Mouse (Mus musculus): ENCODE data around the gene Defb30. TPM values are rescaled to one million over a fixed set of nuclear protein-coding genes. Genes with fewer than 3 reads are reported as not detected.

Gene Defb30
- total and polyA plus RNA-seq, 3 experiments, result not detected

GRCm38 (mm10) chr14:62984410-62984809 lies 65.3 kb downstream of the Defb30 start, which contains the start of gene Defb48:
TSS of gene Defb48 (minus strand) at chr14:62984510.
- Histone ChIP-seq H3K4me3 (ENCODE audit: low read depth, low read length) (no peak within 1 kb of the TSS), H3K36me3 (replicated peaks) (no peaks in the 10 kb centered on the region), H3K4me1 (ENCODE audit: insufficient read depth, low read depth, low read length) (no peaks in the 10 kb centered on the region), H3K9me3 (replicated peaks) (no peaks in the 10 kb centered on the region), H3K27me3 (ENCODE audit: insufficient read depth, low read length) (no peaks in the 10 kb centered on the region)
- ATAC-seq (ENCODE audit: extremely low read depth, insufficient number of reproducible peaks, low FRiP score, poor library complexity, severe bottlenecking) (no peak), DNase-seq (ENCODE audit: low spot score) (no peak)
- no peak for TF ChIP-seq TAL1 (conservative IDR thresholded peaks at IDR 0.05; ENCODE audit: low read depth, low read length)
- no peak for TF ChIP-seq POLR2AphosphoS5 (IDR thresholded peaks at IDR 0.05; ENCODE audit: insufficient replicate concordance, low read depth, low read length)
- no peak for TF ChIP-seq GATA2 (IDR thresholded peaks at IDR 0.05; ENCODE audit: borderline replicate concordance, low read depth, low read length)
- TF ChIP-seq GATA1 (IDR thresholded peaks at IDR 0.05; ENCODE audit: borderline replicate concordance, low read length), result no peak
- TF ChIP-seq CTCF (IDR thresholded peaks at IDR 0.05; ENCODE audit: low read depth, low read length), result no peak

Other genes starting within 250 kb of the Defb30 start
- 12.7 and 14.6 TPM in 2 replicates for gene Wdfy2, start 212.3 kb downstream of the Defb30 start, total RNA-seq (2014; fragmentation: Nextera tagmentation)
- gene Wdfy2, start 212.3 kb downstream of the Defb30 start, total RNA-seq (2017), result 9.8 and 10.3 TPM in 2 replicates
- 2.3 and 2.5 TPM in 2 replicates for gene Wdfy2, start 212.3 kb downstream of the Defb30 start, polyA plus RNA-seq (2012)
- gene Defb48, start 65.5 kb downstream of the Defb30 start, total RNA-seq (2014; fragmentation: Nextera tagmentation), result not detected in 2 replicates
- not detected in 2 replicates for gene Defb48, start 65.5 kb downstream of the Defb30 start, total RNA-seq (2017)
- not detected in 2 replicates for gene Defb48, start 65.5 kb downstream of the Defb30 start, polyA plus RNA-seq (2012)
- gene Defb47, start 51.9 kb downstream of the Defb30 start, total RNA-seq (2014; fragmentation: Nextera tagmentation), result not detected in 2 replicates
- gene Defb47, start 51.9 kb downstream of the Defb30 start, total RNA-seq (2017), result not detected in 2 replicates
- not detected in 2 replicates for gene Defb47, start 51.9 kb downstream of the Defb30 start, polyA plus RNA-seq (2012)
- not detected in 2 replicates for gene Defb43, start 38.2 kb downstream of the Defb30 start, total RNA-seq (2014; fragmentation: Nextera tagmentation)
- not detected in 2 replicates for gene Defb43, start 38.2 kb downstream of the Defb30 start, total RNA-seq (2017)
- not detected in 2 replicates for gene Defb43, start 38.2 kb downstream of the Defb30 start, polyA plus RNA-seq (2012)
- gene Defb42, start 3.0 kb downstream of the Defb30 start, total RNA-seq (2014; fragmentation: Nextera tagmentation), result not detected in 2 replicates
- 0.05 and 0.06 TPM in 2 replicates for gene Defb42, start 3.0 kb downstream of the Defb30 start, total RNA-seq (2017)
- not detected in 2 replicates for gene Defb42, start 3.0 kb downstream of the Defb30 start, polyA plus RNA-seq (2012)